Mouse (Mus musculus) small intestine, adult 2 months (tissue): ENCODE data around the gene Taok3.

Source experiments
- CTCF ChIP-seq: fragments of 200-500 bp; IDR thresholded peaks from 2 replicates; pipeline ENCODE4 v1.5.1; 2012; ENCODE audit warnings: low read depth, mild to moderate bottlenecking, control low read depth, inconsistent platforms, low read length, moderate library complexity, mixed read lengths; ENCODE audit not compliant: insufficient replicate concordance, insufficient read length; ENCODE audit errors: extremely low read depth
- POLR2A ChIP-seq: fragments of 200-500 bp; IDR thresholded peaks from 2 replicates; pipeline ENCODE4 v1.6.1; 2012; ENCODE audit warnings: low read depth, mild to moderate bottlenecking, control low read depth, inconsistent platforms, low read length, moderate library complexity

DNA sequence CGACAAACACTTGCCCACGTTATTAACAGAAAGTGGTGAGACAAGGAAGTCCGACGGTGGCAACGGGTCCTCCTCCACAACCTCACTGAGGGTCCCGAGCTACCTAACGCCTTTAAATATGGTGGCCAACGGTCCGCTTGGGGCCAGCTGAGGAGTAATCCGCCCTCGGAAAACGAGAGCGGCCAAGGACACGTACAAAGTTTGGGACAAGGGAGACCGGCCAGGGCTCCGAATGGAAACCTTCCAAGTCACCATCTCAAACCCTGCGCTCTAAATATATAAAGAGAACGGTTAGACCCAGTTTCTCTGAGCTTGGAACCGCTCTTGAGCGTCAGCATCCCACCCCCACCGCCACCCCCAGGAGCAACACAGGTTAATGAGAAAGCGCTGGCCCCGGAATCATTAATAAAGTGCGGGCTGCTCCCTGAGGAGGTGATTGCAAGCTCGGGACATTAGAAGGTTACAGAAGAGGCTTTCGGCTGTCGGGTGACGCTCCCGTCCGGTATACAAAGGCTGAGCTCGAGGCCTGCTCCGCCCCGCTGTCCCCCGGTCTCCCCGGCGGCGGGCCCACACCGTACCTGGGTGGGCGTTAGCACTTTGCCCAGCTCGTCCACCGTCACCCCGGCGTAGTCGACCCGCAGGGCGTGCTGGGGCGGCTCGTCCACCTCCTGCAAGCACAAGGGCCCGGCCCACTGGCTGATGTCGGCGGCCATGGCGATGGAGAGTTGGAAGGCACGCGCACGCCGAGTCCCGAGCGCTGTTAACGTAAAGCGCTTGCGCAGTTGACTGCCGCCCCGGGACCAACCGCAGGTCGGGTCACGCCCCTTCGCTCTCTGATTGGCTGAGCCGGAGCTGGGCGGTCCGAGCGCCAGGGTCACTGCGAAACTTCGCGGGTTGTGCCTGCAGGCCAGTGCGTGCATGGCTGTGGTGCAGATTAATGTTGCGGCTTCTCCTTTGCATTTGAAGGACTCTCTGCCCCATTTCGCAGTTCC, 167.2 kb downstream of the Taok3 start, which contains the start of gene Pebp1:
- no peak for TF ChIP-seq CTCF
- TF ChIP-seq POLR2A, result 0 out of 2 replicates have a peak, but pooled peaks have one; percentile 3
